Mouse (Mus musculus): ENCODE data around the gene Sptbn1. TPM values are rescaled to one million over a fixed set of nuclear protein-coding genes. Genes with fewer than 3 reads are reported as not detected.

The Sptbn1 gene
- polyA plus RNA-seq (2015; fragmentation: Nextera tagmentation; extraction: Ambion mirVana) = 182 and 196 TPM in 2 replicates

GRCm38 (mm10) chr11:30267892-30268647 is at the start of gene Sptbn1:
Sptbn1 (minus strand) TSS chr11:30268175.
- H3K4me2 ChIP-seq (ENCODE audit: low read length) = peak within 1 kb of the TSS; percentile 56
- H3K36me3 ChIP-seq (ENCODE audit: control insufficient read depth, insufficient read depth, low read length) = no peaks in the 10 kb centered on the region
- peak; percentile 96 for ATAC-seq
- peaks cover 23% of the 10 kb centered on the region for H3K4me1 ChIP-seq (ENCODE audit: control insufficient read depth, insufficient read depth, low read depth, low read length)
- H3K4me3 ChIP-seq (ENCODE audit: low read length) = peak within 1 kb of the TSS; percentile 97
- H3K9me3 ChIP-seq (ENCODE audit: control insufficient read depth, low read length) = no peaks in the 10 kb centered on the region
- peak within 1 kb of the TSS; percentile 90 for H3K9ac ChIP-seq (ENCODE audit: low read depth, low read length)
- under 1% methylated on average over 41 of the region's 81 CpGs for WGBS
- H3K27me3 ChIP-seq (replicated peaks; ENCODE audit: control insufficient read depth, insufficient read depth, low read length) = no peaks in the 10 kb centered on the region
- peak within 1 kb of the TSS; percentile 92 for H3K27ac ChIP-seq (ENCODE audit: low read depth, low read length)

DNA sequence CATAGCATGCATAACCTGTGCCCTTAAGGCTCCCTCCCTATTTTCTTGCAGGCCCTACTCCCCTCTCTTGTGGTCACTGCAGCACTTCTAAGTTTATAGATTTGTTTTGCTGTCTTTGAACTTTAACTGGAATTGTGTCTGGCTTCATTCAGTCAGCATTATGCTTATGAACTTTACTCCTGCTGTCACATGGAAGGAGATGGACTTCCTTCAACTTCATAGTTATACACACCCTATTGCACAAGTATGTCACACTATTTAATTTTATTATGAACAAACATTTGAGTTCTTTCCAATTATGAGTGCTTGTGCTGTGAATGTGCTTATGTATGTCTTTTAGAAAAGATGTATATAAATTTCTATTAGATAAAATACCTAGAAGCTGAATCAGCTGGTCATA is 26.3 kb upstream of the Sptbn1 start:
- Histone ChIP-seq H3K9ac (ENCODE audit: low read depth, low read length) (no peak overlapping the region), H3K4me1 (ENCODE audit: control insufficient read depth, insufficient read depth, low read depth, low read length) (no peaks in the 10 kb centered on the region), H3K27me3 (replicated peaks; ENCODE audit: control insufficient read depth, insufficient read depth, low read length) (no peaks in the 10 kb centered on the region), H3K36me3 (ENCODE audit: control insufficient read depth, insufficient read depth, low read length) (no peaks in the 10 kb centered on the region), H3K27ac (ENCODE audit: low read depth, low read length) (no peak overlapping the region), H3K9me3 (ENCODE audit: control insufficient read depth, low read length) (no peaks in the 10 kb centered on the region), H3K4me3 (ENCODE audit: low read length) (no peak overlapping the region), H3K4me2 (ENCODE audit: low read length) (no peak overlapping the region)
- no peak for ATAC-seq

GRCm38 (mm10) chr11:30292221-30293160 is 24.5 kb upstream of the Sptbn1 start:
- Histone ChIP-seq H3K27me3 (replicated peaks; ENCODE audit: control insufficient read depth, insufficient read depth, low read length) (no peaks in the 10 kb centered on the region), H3K27ac (ENCODE audit: low read depth, low read length) (no peak overlapping the region), H3K4me3 (ENCODE audit: low read length) (no peak overlapping the region), H3K36me3 (ENCODE audit: control insufficient read depth, insufficient read depth, low read length) (no peaks in the 10 kb centered on the region), H3K9ac (ENCODE audit: low read depth, low read length) (no peak overlapping the region), H3K9me3 (ENCODE audit: control insufficient read depth, low read length) (no peaks in the 10 kb centered on the region), H3K4me2 (ENCODE audit: low read length) (no peak overlapping the region), H3K4me1 (ENCODE audit: control insufficient read depth, insufficient read depth, low read depth, low read length) (no peaks in the 10 kb centered on the region)
- ATAC-seq = no peak
- WGBS = 94% methylated on average over 3 of the region's 3 CpGs

- Histone ChIP-seq H3K4me1 (ENCODE audit: control insufficient read depth, insufficient read depth, low read depth, low read length) (no peaks in the 10 kb centered on the region), H3K4me3 (ENCODE audit: low read length) (no peak overlapping the region), H3K27me3 (replicated peaks; ENCODE audit: control insufficient read depth, insufficient read depth, low read length) (no peaks in the 10 kb centered on the region), H3K9me3 (ENCODE audit: control insufficient read depth, low read length) (no peaks in the 10 kb centered on the region), H3K4me2 (ENCODE audit: low read length) (no peak overlapping the region), H3K9ac (ENCODE audit: low read depth, low read length) (no peak overlapping the region), H3K36me3 (ENCODE audit: control insufficient read depth, insufficient read depth, low read length) (no peaks in the 10 kb centered on the region), H3K27ac (ENCODE audit: low read depth, low read length) (no peak overlapping the region)
- 67% methylated on average over 8 of the region's 8 CpGs for whole genome bisulfite sequencing
- ATAC-seq = no peak
These were observed 23.2 kb upstream of the Sptbn1 start for GRCm38 (mm10) chr11:30291155-30291554.

GRCm38 (mm10) chr11:30289470-30290431 is 21.8 kb upstream of the Sptbn1 start:
- Histone ChIP-seq H3K36me3 (ENCODE audit: control insufficient read depth, insufficient read depth, low read length) (no peaks in the 10 kb centered on the region), H3K27ac (ENCODE audit: low read depth, low read length) (no peak overlapping the region), H3K4me1 (ENCODE audit: control insufficient read depth, insufficient read depth, low read depth, low read length) (no peaks in the 10 kb centered on the region), H3K4me2 (ENCODE audit: low read length) (no peak overlapping the region), H3K4me3 (ENCODE audit: low read length) (no peak overlapping the region), H3K27me3 (replicated peaks; ENCODE audit: control insufficient read depth, insufficient read depth, low read length) (no peaks in the 10 kb centered on the region), H3K9me3 (ENCODE audit: control insufficient read depth, low read length) (no peaks in the 10 kb centered on the region), H3K9ac (ENCODE audit: low read depth, low read length) (no peak overlapping the region)
- ATAC-seq = no peak
- WGBS = 68% methylated on average over 7 of the region's 7 CpGs

GRCm38 (mm10) chr11:30288075-30288474 is 20.1 kb upstream of the Sptbn1 start:
- WGBS = 84% methylated on average over 2 of the region's 2 CpGs

GRCm38 (mm10) chr11:30283710-30284109 is 15.7 kb upstream of the Sptbn1 start:
- H3K36me3 ChIP-seq (ENCODE audit: control insufficient read depth, insufficient read depth, low read length) = no peaks in the 10 kb centered on the region
- no peak overlapping the region for H3K9ac ChIP-seq (ENCODE audit: low read depth, low read length)
- no peaks in the 10 kb centered on the region for H3K27me3 ChIP-seq (replicated peaks; ENCODE audit: control insufficient read depth, insufficient read depth, low read length)
- no peak overlapping the region for H3K27ac ChIP-seq (ENCODE audit: low read depth, low read length)
- no peaks in the 10 kb centered on the region for H3K9me3 ChIP-seq (ENCODE audit: control insufficient read depth, low read length)
- H3K4me1 ChIP-seq (ENCODE audit: control insufficient read depth, insufficient read depth, low read depth, low read length) = no peaks in the 10 kb centered on the region
- H3K4me2 ChIP-seq (ENCODE audit: low read length) = no peak overlapping the region
- ATAC-seq = no peak
- no peak overlapping the region for H3K4me3 ChIP-seq (ENCODE audit: low read length)
- 52% methylated on average over 2 of the region's 2 CpGs for WGBS

More at GRCm38 (mm10) chr11:30288075-30288474, 20.1 kb upstream of the Sptbn1 start:
- no peak overlapping the region for H3K9ac ChIP-seq (ENCODE audit: low read depth, low read length)
- no peaks in the 10 kb centered on the region for H3K27me3 ChIP-seq (replicated peaks; ENCODE audit: control insufficient read depth, insufficient read depth, low read length)
- H3K9me3 ChIP-seq (ENCODE audit: control insufficient read depth, low read length) = no peaks in the 10 kb centered on the region
- H3K36me3 ChIP-seq (ENCODE audit: control insufficient read depth, insufficient read depth, low read length) = no peaks in the 10 kb centered on the region
- H3K4me1 ChIP-seq (ENCODE audit: control insufficient read depth, insufficient read depth, low read depth, low read length) = no peaks in the 10 kb centered on the region
- no peak overlapping the region for H3K4me3 ChIP-seq (ENCODE audit: low read length)
- no peak overlapping the region for H3K4me2 ChIP-seq (ENCODE audit: low read length)
- ATAC-seq = no peak
- no peak overlapping the region for H3K27ac ChIP-seq (ENCODE audit: low read depth, low read length)

DNA sequence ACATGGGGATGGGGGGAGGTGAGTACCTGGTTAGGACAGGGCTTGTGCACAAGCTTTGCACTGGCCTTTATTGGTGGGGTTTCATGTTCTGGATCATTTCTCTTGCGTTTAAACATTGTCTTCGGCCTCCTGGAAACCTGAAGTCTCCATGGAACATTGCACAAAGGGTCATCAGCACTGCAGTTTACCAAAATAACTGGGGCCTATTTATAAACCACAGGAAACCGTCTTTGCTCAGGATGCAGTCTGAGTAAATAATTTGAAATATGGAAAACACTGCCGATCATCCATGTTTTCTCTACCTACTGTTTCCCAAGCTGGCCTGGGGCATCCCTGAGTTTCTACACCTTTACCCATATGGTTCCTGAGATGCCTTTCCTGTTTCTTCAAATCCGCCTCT is 13.1 kb upstream of the Sptbn1 start:
- ATAC-seq = no peak
- H3K4me3 ChIP-seq (ENCODE audit: low read length) = no peak overlapping the region
- no peaks in the 10 kb centered on the region for H3K9me3 ChIP-seq (ENCODE audit: control insufficient read depth, low read length)
- no peaks in the 10 kb centered on the region for H3K27me3 ChIP-seq (replicated peaks; ENCODE audit: control insufficient read depth, insufficient read depth, low read length)
- no peaks in the 10 kb centered on the region for H3K36me3 ChIP-seq (ENCODE audit: control insufficient read depth, insufficient read depth, low read length)
- WGBS = 80% methylated on average over 5 of the region's 5 CpGs
- H3K9ac ChIP-seq (ENCODE audit: low read depth, low read length) = no peak overlapping the region
- no peaks in the 10 kb centered on the region for H3K4me1 ChIP-seq (ENCODE audit: control insufficient read depth, insufficient read depth, low read depth, low read length)
- H3K4me2 ChIP-seq (ENCODE audit: low read length) = no peak overlapping the region
- H3K27ac ChIP-seq (ENCODE audit: low read depth, low read length) = no peak overlapping the region
